Mouse (Mus musculus) ES-Bruce4 (cell line): ENCODE data around the gene Elob. TPM values are rescaled to one million over a fixed set of nuclear protein-coding genes. Genes with fewer than 3 reads are reported as not detected.

Experiments used
- H3K27ac ChIP-seq: 2 replicates; pipeline ENCODE4 v1.5.1; 2012; ENCODE audit warnings: low read length, inconsistent platforms; ENCODE audit not compliant: insufficient read depth
- H3K27me3 ChIP-seq: 2 replicates; pipeline ENCODE4 v1.6.1; 2012; ENCODE audit warnings: mild to moderate bottlenecking, low read length, inconsistent platforms; ENCODE audit not compliant: control insufficient read depth, poor library complexity, insufficient read depth, severe bottlenecking
- H3K36me3 ChIP-seq: 2 replicates; pipeline ENCODE4 v1.6.1; 2012; ENCODE audit warnings: inconsistent platforms, mild to moderate bottlenecking, low read length, moderate library complexity; ENCODE audit not compliant: control insufficient read depth, poor library complexity, insufficient read depth, severe bottlenecking
- H3K4me1 ChIP-seq: one replicate; pipeline ENCODE4 v1.8.1; 2011; ENCODE audit warnings: low read length; ENCODE audit not compliant: control insufficient read depth, insufficient read depth
- H3K4me3 ChIP-seq: 2 replicates; pipeline ENCODE4 v1.5.1; 2011; ENCODE audit warnings: low read depth, mild to moderate bottlenecking, low read length
- H3K9ac ChIP-seq: 2 replicates; pipeline ENCODE4 v1.6.1; 2012; ENCODE audit warnings: low read depth, mild to moderate bottlenecking, inconsistent platforms; ENCODE audit not compliant: poor library complexity, severe bottlenecking
- H3K9me3 ChIP-seq: replicated peaks from 2 replicates; pipeline ENCODE4 v1.6.1; 2012; ENCODE audit warnings: mild to moderate bottlenecking, low read length, inconsistent platforms; ENCODE audit not compliant: control insufficient read depth, poor library complexity, insufficient read depth, severe bottlenecking
- CTCF ChIP-seq: IDR thresholded peaks from one replicate; pipeline ENCODE4 v1.8.1; 2011; ENCODE audit warnings: low read depth, low read length
- EP300 ChIP-seq: IDR thresholded peaks from 2 replicates; pipeline ENCODE4 v1.6.1; 2011; ENCODE audit warnings: low read depth, low read length; ENCODE audit not compliant: insufficient read depth
- POLR2A ChIP-seq: IDR thresholded peaks from one replicate; pipeline ENCODE4 v1.8.1; 2011; ENCODE audit warnings: low read length; ENCODE audit not compliant: insufficient read depth
- polyA plus RNA-seq: library from polyadenylated mRNA; stranded (reverse); fragments of >200 nt; gene quantifications from 2 replicates; pipeline ENCODE4 v1.2.4, GENCODE M21; 2011; ENCODE audit warnings: low read depth; ENCODE audit not compliant: missing spikeins, insufficient read depth, insufficient read length

The Elob gene
- polyA plus RNA-seq, 1 experiment = 398 TPM

DNA sequence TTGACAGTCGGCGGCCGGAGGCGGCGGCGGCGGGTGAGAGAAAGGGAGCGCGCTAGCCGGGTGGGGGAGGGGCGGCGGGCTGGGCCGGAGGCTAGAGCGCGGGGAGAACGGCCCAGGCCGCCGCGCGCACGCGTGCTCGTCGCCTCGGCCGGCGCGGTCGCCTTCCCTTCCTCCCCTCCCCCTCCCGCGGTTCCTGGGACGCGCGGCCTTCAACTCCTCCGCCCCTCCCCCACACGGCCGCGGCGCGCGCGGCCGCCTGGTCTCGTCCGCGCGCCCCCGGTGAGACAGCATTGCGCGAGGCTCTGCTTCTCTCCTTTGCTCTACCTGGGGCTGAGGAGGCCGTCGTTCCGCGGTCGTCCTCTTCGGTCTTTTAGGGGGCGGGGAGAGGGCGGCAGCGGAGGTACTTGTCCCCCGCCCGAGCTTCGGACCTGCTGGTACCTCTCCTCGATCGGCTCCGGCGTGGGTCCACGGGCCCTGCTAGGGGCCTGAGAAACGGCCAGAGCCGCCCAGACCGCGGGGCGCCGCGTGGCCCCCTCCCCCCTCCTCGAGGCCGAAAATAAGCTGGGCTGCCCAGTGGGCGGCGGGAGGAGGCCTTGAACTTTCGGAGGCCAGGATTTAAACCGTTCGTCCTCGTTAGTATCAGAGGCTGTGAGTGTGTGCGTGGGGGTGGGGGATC is 25.4 kb downstream of the Elob start:
- Histone ChIP-seq H3K27me3 (no peaks in the 10 kb centered on the region), H3K4me3 (peak overlapping the region; percentile 95), H3K4me1 (no peaks in the 10 kb centered on the region), H3K27ac (peak overlapping the region; percentile 82), H3K9me3 (no peaks in the 10 kb centered on the region), H3K36me3 (peaks cover 14% of the 10 kb centered on the region), H3K9ac (peak overlapping the region; percentile 98)
- TF ChIP-seq EP300 (no peak), CTCF (no peak), POLR2A (no peak)

DNA sequence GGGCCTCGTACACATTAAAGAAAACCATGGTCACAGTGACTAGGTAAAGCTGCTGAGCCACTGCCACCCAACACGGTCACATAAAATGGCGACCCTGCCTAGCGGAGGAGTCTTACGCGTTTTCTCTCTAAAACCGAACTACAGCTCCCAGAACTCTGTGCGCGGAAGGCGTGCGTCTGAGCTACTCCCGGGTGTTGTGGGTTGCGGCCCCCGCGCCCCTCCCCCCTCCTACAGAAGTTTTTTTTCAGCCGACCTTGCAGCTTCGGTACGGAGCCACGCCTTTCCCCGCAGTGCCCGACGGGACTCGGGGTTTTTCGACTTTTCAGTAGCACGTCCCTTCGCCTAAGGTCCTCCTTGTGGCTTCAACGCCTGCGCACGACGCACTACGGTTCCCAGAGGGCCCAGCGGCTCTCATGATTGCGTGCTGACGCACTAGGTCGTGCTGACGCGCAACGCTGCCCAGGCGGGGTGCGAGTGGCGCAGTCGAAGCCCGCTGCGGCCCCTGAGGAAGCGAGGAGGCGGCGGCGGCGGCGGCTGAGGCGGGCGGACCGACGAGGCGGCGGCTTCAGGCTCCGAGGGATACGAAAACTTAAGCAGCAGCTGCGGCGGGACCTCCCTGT is 26.1 kb downstream of the Elob start:
- no peaks in the 10 kb centered on the region for H3K4me1 ChIP-seq
- H3K9me3 ChIP-seq = no peaks in the 10 kb centered on the region
- H3K9ac ChIP-seq = peak overlapping the region; percentile 98
- H3K27me3 ChIP-seq = no peaks in the 10 kb centered on the region
- TF ChIP-seq EP300 (no peak), POLR2A (no peak), CTCF (no peak)
- peak overlapping the region; percentile 95 for H3K4me3 ChIP-seq
- peaks cover 8% of the 10 kb centered on the region for H3K36me3 ChIP-seq
- H3K27ac ChIP-seq = peak overlapping the region; percentile 74

DNA sequence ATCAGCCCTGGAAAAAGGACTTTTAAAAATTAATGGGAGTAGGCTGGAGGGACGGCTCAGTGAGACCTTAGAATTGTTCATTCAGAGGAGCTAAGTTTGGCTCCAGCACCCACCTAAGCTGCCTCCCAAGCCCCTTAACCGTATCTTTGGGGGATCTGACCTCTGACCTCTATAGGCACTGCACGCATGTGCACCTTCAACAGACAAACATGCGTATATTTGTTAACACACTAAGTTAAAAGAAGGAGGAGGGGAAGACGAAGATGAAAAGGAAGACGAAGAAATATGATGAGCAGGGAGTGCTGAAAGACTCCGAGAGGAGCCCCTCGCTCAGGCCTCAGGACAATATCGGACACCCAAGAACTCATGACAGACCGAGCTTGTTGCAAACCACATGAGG is 27.3 kb downstream of the Elob start:
- Histone ChIP-seq H3K36me3 (no peaks in the 10 kb centered on the region; the same call in 1 of the 2 replicates), H3K9ac (peak overlapping the region; percentile 89; the same call in 1 of the 2 replicates), H3K9me3 (no peaks in the 10 kb centered on the region), H3K27ac (peak overlapping the region; percentile 74; the same call in 1 of the 2 replicates), H3K4me1 (no peaks in the 10 kb centered on the region), H3K4me3 (peak overlapping the region; percentile 1), H3K27me3 (no peaks in the 10 kb centered on the region)
- TF ChIP-seq CTCF = no peak
- no peak for TF ChIP-seq POLR2A
- TF ChIP-seq EP300 = no peak

DNA sequence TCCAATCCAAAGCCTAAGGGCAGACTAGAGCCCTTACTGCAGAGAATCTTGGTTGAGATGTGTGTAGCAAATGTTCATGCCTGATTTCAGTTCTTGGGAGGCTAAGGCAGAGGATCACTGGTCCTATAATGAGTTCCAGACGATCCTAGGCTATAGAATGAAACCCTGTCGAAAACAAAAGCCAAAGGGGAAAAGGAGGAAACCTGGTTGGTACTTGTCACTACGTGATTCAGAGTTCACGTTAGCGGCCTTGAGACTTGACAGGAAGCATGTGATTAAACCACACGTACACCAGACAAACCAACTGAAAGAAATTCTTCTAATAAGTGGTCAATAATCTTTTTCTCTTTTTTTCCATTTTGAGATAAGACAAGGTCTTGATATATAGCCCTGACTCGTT is 31.6 kb downstream of the Elob start:
- no peak overlapping the region for H3K27ac ChIP-seq
- no peak overlapping the region for H3K4me3 ChIP-seq
- H3K27me3 ChIP-seq = no peaks in the 10 kb centered on the region
- TF ChIP-seq POLR2A (no peak), EP300 (no peak), CTCF (no peak)
- H3K4me1 ChIP-seq = no peaks in the 10 kb centered on the region
- H3K9ac ChIP-seq = no peak overlapping the region
- no peaks in the 10 kb centered on the region; the same call in 1 of the 2 replicates for H3K36me3 ChIP-seq
- no peaks in the 10 kb centered on the region for H3K9me3 ChIP-seq

DNA sequence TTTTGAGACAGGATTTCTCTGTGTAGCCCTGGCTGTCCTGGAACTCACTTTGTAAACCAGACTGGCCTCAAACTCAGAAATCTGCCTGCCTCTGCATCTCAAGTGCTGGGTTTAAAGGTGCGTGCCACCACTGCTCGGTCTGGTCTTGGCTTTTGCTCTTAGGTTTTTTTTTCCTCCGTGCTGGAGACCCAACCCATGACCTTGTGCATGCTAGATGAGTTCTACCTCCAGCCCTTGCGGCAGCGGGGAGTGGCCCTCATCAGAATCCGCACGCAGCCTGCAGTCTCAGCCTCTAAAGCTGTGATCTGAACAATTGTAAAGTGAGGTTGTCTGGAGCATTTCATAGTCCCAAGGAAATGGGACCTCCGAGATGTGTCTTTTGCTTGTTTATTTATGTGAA is 33.6 kb downstream of the Elob start:
- H3K27me3 ChIP-seq = no peaks in the 10 kb centered on the region
- TF ChIP-seq POLR2A = no peak
- no peak for TF ChIP-seq EP300
- TF ChIP-seq CTCF = no peak
- H3K27ac ChIP-seq = peak overlapping the region; percentile 66
- no peaks in the 10 kb centered on the region for H3K9me3 ChIP-seq
- no peak overlapping the region for H3K9ac ChIP-seq
- H3K4me3 ChIP-seq = peak overlapping the region; percentile 16; the same call in 1 of the 2 replicates
- no peaks in the 10 kb centered on the region; the same call in 1 of the 2 replicates for H3K36me3 ChIP-seq
- no peaks in the 10 kb centered on the region for H3K4me1 ChIP-seq

DNA sequence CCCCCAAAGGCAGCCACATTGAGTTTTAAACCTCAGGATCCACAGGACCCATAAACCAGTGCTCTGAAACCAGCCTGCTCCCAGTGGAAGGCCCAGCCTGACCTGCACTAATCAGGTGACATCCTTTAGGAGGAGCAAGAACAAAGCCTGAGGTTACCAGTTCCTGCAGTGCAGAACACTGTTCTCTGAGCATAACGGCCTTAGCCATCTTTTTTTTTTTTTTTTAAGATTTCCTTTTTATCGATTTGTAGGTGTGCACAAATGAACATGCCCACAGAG is 37.9 kb downstream of the Elob start:
- Histone ChIP-seq H3K36me3 (no peaks in the 10 kb centered on the region), H3K4me1 (no peaks in the 10 kb centered on the region), H3K27me3 (no peaks in the 10 kb centered on the region), H3K27ac (peak overlapping the region; percentile 88), H3K4me3 (peak overlapping the region; percentile 76), H3K9me3 (no peaks in the 10 kb centered on the region), H3K9ac (peak overlapping the region; percentile 79)
- TF ChIP-seq POLR2A (peak; percentile 7), EP300 (no peak), CTCF (no peak)
